Mouse (Mus musculus) hematopoietic stem cell, adult 5-6 weeks (primary cell): Measurements from ENCODE around the gene Hoxa11. TPM values are rescaled to one million over a fixed set of nuclear protein-coding genes. Genes with fewer than 3 reads are reported as not detected.

Experiments used
- ATAC-seq, 2 experiments: fragments of 125-278 bp in 1 of 2; replicated peaks in 1 of 2; 2 replicates each; pipeline ENCODE4 v1.8.0; 2016 to 2017; ENCODE audit warnings: inconsistent platforms in 2 of 2, mild to moderate bottlenecking in 2 of 2, moderate number of reproducible peaks in 2 of 2, low read depth in 1 of 2, moderate TSS enrichment in 1 of 2; ENCODE audit not compliant: low FRiP score in 2 of 2, poor library complexity in 2 of 2, severe bottlenecking in 2 of 2, insufficient read depth in 1 of 2, low TSS enrichment in 1 of 2
- total RNA-seq: library from RNA; stranded (forward); fragments of 172-1452, 232-1000 nt; gene quantifications from 2 replicates; pipeline ENCODE4 v1.2.3, GENCODE M21; 2017

The Hoxa11 gene
- total RNA-seq, 1 experiment from 2014 or later: not detected

- no peak for ATAC-seq
These were observed 5.8 kb downstream of the Hoxa11 start for GRCm38 (mm10) chr6:52239625-52240388.

DNA sequence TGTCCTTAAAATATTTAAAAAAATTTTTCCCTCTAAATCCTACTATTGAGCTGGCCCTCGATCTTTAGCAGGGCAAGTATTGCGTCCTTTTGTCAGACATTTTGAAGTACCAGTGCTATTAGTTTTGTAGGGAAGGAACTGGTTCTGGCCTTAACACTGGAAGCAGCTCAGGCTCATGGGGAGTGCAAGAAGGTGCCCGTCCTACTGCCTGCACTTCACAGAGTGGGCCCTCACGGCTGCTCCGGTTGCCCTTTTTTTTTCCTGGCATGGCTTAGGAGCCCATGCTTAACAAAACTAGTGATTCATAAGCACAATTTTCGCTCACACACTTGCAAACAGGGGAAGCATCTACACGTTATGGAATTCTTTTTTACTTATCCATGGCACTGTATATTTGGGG lies 6.6 kb downstream of the Hoxa11 start:
- ATAC-seq: no peak

DNA sequence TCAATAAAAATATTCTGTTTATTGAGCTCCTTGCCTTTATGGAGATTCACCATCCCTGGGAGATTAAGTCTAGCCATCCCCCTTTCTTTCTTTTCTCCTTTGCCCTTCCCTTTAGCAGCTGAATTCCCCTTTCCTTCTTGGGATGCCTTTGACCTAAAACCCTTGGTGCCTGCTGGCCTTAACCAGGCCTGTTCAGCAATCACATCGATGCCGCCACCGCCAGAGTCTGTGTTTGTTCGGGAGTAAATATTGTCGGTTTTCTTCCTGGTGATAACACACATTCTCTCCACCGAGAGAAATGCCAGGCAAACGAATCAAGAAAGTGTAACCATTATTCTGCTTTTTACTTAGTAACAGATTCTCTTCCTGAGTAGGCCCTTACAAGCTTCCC lies 7.5 kb downstream of the Hoxa11 start:
- ATAC-seq: no peak

GRCm38 (mm10) chr6:52237346-52238154 lies 8.1 kb downstream of the Hoxa11 start:
- no peak for ATAC-seq

DNA sequence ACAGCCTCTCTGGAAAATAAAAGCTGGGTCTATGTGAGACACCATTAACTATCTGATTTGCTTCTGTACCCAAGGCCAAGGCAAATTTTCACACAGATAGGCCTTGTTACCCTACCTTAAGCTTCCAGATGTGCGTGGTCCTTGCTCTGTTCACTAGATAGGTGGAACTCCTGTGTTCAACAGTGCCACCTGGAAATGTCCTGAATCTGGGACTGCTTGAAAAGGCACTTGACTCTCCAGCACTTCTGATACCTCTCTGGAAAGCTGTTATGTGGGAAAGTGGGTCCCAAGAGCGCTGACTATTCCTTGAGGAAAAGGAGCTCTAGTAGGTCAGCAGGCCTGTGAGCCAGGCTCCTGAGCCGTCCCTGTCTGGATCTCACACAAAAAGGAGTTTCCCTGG lies 8.8 kb downstream of the Hoxa11 start:
- no peak for ATAC-seq

GRCm38 (mm10) chr6:52235866-52236265 lies 9.7 kb downstream of the Hoxa11 start:
- ATAC-seq: no peak

DNA sequence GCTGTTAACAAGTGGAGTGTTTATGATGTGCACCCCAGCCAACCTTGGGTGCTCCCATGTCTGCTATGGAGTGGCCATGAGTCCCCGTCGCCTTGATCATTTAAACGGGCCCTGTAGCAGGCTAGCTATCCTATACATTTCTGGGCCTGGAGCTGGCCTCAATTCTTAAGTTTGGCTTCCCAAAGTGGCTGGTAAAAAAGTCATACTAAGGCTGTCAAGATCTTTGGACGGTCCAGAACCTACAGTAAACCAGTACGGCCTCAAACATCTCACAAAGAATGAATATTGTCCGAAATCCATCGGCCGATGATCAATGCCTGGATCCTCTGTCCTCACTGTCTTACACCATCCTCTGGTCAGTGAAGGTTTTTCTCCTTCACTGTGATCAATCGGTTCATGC lies 10.3 kb downstream of the Hoxa11 start:
- ATAC-seq: no peak

GRCm38 (mm10) chr6:52234428-52235140 lies 11.0 kb downstream of the Hoxa11 start:
- no peak for ATAC-seq

GRCm38 (mm10) chr6:52233546-52234427 lies 11.8 kb downstream of the Hoxa11 start:
- ATAC-seq: peak in 1 of 2 experiments; percentile 27; a peak in 1 of 4 replicates

GRCm38 (mm10) chr6:52232984-52233545 lies 12.5 kb downstream of the Hoxa11 start:
- ATAC-seq: no peak

DNA sequence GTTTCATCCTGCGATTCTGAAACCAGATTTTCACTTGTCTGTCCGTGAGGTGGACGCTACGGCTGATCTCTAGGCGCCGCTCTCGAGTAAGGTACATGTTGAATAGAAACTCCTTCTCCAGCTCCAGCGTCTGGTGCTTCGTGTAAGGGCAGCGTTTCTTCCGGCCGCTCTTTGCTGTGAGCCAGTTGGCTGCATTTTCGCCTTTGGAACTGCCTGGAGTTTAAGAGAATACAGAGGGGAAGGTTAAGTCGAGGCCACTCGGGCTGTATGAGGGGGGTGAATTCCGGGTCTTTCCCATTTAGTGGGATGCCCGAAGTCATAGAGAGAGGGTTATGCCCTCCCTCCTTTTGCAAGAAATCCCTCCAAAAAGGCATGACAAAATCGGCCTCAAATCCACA lies 13.0 kb downstream of the Hoxa11 start:
- no peak for ATAC-seq

- no peak for ATAC-seq
These were observed 13.6 kb downstream of the Hoxa11 start for GRCm38 (mm10) chr6:52231885-52232567.

- no peak for ATAC-seq
These were observed 15.0 kb downstream of the Hoxa11 start, which contains the start of gene Hoxa9 for GRCm38 (mm10) chr6:52230516-52231165. Hoxa9 (minus strand) TSS chr6:52231089.

- no peak for ATAC-seq
These were observed 15.8 kb downstream of the Hoxa11 start for GRCm38 (mm10) chr6:52229558-52230416.
